Mouse (Mus musculus) liver, embryonic 13.5 days (tissue): ENCODE data around the gene Eif2ak3. TPM values are rescaled to one million over a fixed set of nuclear protein-coding genes. Genes with fewer than 3 reads are reported as not detected.
A peak's percentile ranks its signal among the peaks of the same experiment; 100 is the strongest.

Source experiments
- ATAC-seq: fragments of 200-750 bp; cut with Nextera tagmentation; 2 replicates; pipeline ENCODE4 v1.8.0; 2017; ENCODE audit warnings: low read depth, mild to moderate bottlenecking, moderate number of reproducible peaks, moderate library complexity
- DNase-seq: peaks from one replicate; pipeline ENCODE4 v3.0.0; 2022
- H3K27ac ChIP-seq: fragments of 300-500 bp; sonication (generic); 2 replicates; pipeline ENCODE4 v1.5.1; 2015; ENCODE audit warnings: moderate library complexity, mild to moderate bottlenecking, inconsistent platforms
- H3K27me3 ChIP-seq: fragments of 300-500 bp; sonication (generic); 2 replicates; pipeline ENCODE4 v1.6.1; 2015; ENCODE audit warnings: mild to moderate bottlenecking, inconsistent platforms
- H3K36me3 ChIP-seq: fragments of 300-500 bp; sonication (generic); 2 replicates; pipeline ENCODE4 v1.6.1; 2015; ENCODE audit warnings: mild to moderate bottlenecking, inconsistent platforms
- H3K4me1 ChIP-seq: fragments of 300-500 bp; sonication (generic); replicated peaks from 2 replicates; pipeline ENCODE4 v1.6.1; 2015; ENCODE audit warnings: inconsistent platforms
- H3K4me2 ChIP-seq: fragments of 300-500 bp; sonication (generic); 2 replicates; pipeline ENCODE4 v1.6.1; 2015; ENCODE audit warnings: inconsistent platforms, mild to moderate bottlenecking, moderate library complexity
- H3K4me3 ChIP-seq: fragments of 300-500 bp; sonication (generic); replicated peaks from 2 replicates; pipeline ENCODE4 v1.5.1; 2015; ENCODE audit warnings: mild to moderate bottlenecking, inconsistent platforms
- H3K9ac ChIP-seq: fragments of 300-500 bp; sonication (generic); 2 replicates; pipeline ENCODE4 v1.6.1; 2015; ENCODE audit warnings: mild to moderate bottlenecking, inconsistent platforms
- H3K9me3 ChIP-seq: fragments of 300-500 bp; sonication (generic); replicated peaks from 2 replicates; pipeline ENCODE4 v1.6.1; 2016; ENCODE audit warnings: inconsistent platforms
- WGBS: fragments of 180-500 bp; shearing (Covaris S2); methylation state at CpG from one replicate; pipeline ENCODE4 v1.1.7; 2015; ENCODE audit not compliant: insufficient replicate concordance; 5-methylcytosine and 5-hydroxymethylcytosine counted together
- polyA plus RNA-seq: library from polyadenylated mRNA; unstranded; fragments of >200 nt; fragmentation: Nextera tagmentation; extraction: Ambion mirVana; gene quantifications from 2 replicates; pipeline ENCODE4 v1.2.1, GENCODE M21; 2015

Eif2ak3 gene
- polyA plus RNA-seq, 1 experiment from 2014 or later: 3.5 TPM

DNA sequence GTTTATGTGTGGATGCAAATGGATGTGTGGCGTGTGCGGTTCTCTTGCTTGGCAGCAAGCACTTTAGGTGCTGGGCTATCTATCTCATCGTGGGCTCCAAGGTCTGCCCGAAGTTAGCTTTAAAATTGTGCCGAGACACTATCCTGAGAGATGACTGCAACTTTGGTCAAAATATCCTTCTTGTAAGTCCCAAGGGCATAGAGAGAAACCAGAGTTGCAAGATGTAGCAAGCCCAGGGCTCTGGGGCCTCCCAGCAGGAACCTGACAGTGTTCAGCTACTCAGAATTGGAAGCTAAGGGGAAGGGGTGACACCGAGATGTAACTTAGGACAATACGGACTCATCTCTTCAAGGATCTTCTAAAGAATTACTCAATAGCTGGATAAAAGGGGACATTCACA is 65.3 kb downstream of the Eif2ak3 start:
- H3K9ac ChIP-seq: no peak overlapping the region
- H3K4me3 ChIP-seq: no peak overlapping the region
- no peak overlapping the region for H3K4me2 ChIP-seq
- peaks cover 12% of the 10 kb centered on the region for H3K36me3 ChIP-seq
- peaks cover 5% of the 10 kb centered on the region for H3K4me1 ChIP-seq
- H3K27ac ChIP-seq: no peak overlapping the region
- no peaks in the 10 kb centered on the region for H3K9me3 ChIP-seq
- ATAC-seq (no peak), DNase-seq (no peak)
- WGBS: 71% methylated on average over 7 of the region's 7 CpGs
- H3K27me3 ChIP-seq: peaks cover 47% of the 10 kb centered on the region

DNA sequence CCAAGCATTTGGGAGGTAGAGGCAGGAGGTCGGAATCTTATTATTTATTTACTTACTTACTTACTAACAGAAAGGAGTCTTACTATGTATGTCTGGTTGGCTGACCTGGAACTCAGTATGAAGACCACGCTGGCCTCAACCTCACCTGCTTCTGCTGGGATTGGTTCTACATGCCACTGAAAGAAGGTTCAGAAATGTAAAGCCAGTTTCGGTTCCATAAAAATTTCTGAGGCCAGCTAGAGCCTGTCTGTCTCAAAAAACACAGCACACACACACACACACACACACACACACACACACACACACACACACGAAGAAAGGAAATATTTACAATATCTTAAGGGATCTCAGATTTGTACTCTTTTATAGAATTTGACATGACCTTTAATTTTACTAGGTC is 66.0 kb downstream of the Eif2ak3 start:
- H3K36me3 ChIP-seq: peaks cover 10% of the 10 kb centered on the region
- no peak overlapping the region for H3K4me2 ChIP-seq
- H3K27ac ChIP-seq: no peak overlapping the region
- peaks cover 4% of the 10 kb centered on the region; the same call in 1 of the 2 replicates for H3K4me1 ChIP-seq
- H3K9me3 ChIP-seq: no peaks in the 10 kb centered on the region
- WGBS: 50% methylated on average over 4 of the region's 4 CpGs
- H3K4me3 ChIP-seq: no peak overlapping the region
- ATAC-seq (no peak), DNase-seq (no peak)
- peaks cover 47% of the 10 kb centered on the region for H3K27me3 ChIP-seq
- H3K9ac ChIP-seq: no peak overlapping the region

DNA sequence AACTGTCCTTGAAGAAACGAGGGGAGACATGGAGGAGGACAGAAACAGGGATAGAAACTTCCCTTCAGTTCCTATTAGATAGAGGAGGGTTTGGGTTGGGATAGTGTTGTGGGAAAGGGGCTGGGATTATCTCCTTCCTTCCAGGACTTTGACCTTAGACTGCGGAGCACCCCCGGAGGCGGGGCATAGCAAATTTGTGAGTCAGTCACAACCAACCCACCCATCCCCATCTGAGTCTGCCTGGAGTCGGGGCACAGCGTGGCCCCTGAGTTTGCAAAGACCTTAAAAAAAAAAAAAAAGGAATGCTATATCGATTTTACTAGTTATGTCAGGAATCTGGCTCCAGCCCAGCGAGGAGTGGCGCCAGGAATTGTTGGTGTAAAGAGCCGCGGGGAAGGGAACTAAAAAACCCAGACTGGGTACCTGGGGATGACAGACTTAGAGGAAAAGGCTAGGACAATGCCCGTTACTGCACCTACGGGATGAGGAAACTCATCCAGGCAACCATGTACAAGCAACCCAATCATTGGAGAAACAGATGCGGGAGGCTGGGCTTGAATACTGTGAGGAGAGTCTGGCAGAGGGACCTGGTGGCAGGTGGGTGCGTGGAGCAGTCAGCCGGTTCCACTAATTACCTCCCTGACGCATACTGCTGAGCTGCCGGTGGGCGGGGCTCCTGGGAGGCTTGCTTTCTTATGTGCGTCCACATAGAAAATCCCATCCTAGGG is 67.5 kb downstream of the Eif2ak3 start:
- no peak for DNase-seq
- Histone ChIP-seq H3K27ac (no peak overlapping the region), H3K9ac (no peak overlapping the region), H3K4me1 (no peaks in the 10 kb centered on the region), H3K36me3 (no peaks in the 10 kb centered on the region), H3K4me3 (no peak overlapping the region; the same call in 1 of the 2 replicates), H3K9me3 (no peaks in the 10 kb centered on the region), H3K27me3 (peaks cover 47% of the 10 kb centered on the region), H3K4me2 (peak overlapping the region; percentile 48)
- 16% methylated on average over 20 of the region's 20 CpGs for WGBS
- ATAC-seq: 0 out of 2 replicates have a peak, but pooled peaks have one; percentile 18

DNA sequence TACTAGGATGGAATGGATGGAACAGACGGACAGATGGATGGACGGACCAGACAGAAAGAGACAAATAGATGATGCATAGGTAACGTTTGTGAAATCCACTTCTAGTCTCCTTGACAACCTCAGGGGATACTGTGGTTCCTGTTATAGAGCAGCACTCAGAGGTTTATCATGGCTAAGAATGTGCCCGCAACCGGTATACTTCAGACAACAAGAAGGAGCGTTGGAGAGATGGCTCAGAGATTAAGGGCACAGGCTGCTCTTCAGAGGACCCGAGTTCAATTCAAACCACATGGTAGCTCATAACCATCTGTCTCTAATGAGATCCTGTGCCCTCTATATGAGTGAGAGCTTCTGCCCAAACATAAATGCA is 68.1 kb downstream of the Eif2ak3 start:
- H3K4me3 ChIP-seq: no peak overlapping the region
- ATAC-seq (no peak), DNase-seq (no peak)
- no peak overlapping the region for H3K9ac ChIP-seq
- no peaks in the 10 kb centered on the region for H3K36me3 ChIP-seq
- H3K4me2 ChIP-seq: no peak overlapping the region
- H3K27me3 ChIP-seq: peaks cover 47% of the 10 kb centered on the region
- H3K27ac ChIP-seq: no peak overlapping the region
- WGBS: 56% methylated on average over 7 of the region's 7 CpGs
- no peaks in the 10 kb centered on the region for H3K9me3 ChIP-seq
- H3K4me1 ChIP-seq: no peaks in the 10 kb centered on the region

DNA sequence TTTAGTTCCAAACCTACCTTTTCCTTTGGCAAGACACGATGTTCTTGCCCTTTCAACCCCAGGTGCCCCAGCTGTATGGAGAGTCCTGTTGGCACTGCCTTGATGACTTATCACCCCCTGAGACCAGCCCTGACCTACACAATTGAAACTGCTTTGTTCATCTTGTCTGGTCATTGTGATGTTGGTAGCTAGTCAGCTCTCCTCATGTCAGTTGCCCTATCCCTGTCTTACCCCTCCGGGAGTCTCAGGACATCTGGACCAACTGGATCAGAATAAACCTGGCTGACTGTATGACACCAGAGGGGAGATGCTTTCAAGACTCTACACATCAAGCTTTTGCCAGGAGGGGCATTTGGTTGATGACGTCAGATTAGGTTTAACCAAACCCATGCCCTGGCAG is 74.5 kb downstream of the Eif2ak3 start, which contains the start of gene Tex37:
TSS of gene Tex37 (minus strand) at position 101 of the 400 bp plus-strand sequence.
- no peaks in the 10 kb centered on the region for H3K9me3 ChIP-seq
- H3K4me2 ChIP-seq: no peak within 1 kb of the TSS
- 65% methylated on average over 3 of the region's 3 CpGs for WGBS
- H3K4me3 ChIP-seq: no peak within 1 kb of the TSS
- no peaks in the 10 kb centered on the region for H3K36me3 ChIP-seq
- H3K27ac ChIP-seq: no peak within 1 kb of the TSS
- peaks cover 7% of the 10 kb centered on the region; the same call in 1 of the 2 replicates for H3K4me1 ChIP-seq
- H3K27me3 ChIP-seq: peaks cover 26% of the 10 kb centered on the region
- ATAC-seq (no peak), DNase-seq (no peak)
- no peak within 1 kb of the TSS for H3K9ac ChIP-seq

DNA sequence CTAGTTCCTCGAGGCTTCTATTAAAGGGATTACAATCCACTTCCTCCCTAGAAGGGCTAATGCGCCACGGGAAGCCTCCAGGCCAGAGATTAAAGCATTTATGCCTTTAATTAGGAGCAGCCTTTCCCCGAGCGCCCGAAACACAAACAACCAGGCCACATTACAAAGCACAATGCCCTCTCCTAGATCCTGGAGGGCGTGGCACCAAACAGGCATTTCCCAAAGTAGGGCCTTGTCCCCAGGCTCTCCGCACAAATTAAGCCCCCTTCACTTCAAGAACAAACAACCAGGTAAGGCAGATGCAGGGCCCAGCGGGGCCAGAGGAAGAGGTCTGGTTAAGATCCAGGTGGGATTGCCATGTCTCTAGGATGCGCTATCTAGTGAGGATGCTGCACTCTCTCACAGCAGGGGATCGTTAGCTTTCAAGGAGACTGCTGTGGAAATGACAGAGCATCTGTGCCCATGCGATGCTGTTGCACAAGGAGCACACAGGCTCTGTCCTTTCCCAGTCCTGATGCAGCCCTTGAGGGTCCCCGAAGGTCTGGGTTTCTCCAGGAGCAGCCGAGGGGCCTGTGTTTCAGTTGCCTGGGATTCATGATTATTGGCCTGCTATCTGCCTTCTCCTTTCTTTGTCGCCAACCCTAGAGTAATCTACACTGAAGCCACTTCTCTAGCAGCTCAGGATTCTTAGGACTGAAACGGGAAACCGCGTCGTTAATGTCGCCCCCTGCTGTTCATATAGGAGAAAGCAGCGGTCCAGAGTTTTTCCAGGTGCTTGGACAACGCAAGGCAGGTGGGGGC is 77.2 kb downstream of the Eif2ak3 start:
- H3K4me1 ChIP-seq: peaks cover 7% of the 10 kb centered on the region; the same call in 1 of the 2 replicates
- DNase-seq: peak; percentile 9
- H3K9me3 ChIP-seq: no peaks in the 10 kb centered on the region
- no peaks in the 10 kb centered on the region for H3K36me3 ChIP-seq
- H3K9ac ChIP-seq: no peak overlapping the region
- H3K27ac ChIP-seq: no peak overlapping the region
- 16% methylated on average over 22 of the region's 22 CpGs for WGBS
- peak overlapping the region; percentile 22 for H3K4me2 ChIP-seq
- peaks cover 25% of the 10 kb centered on the region for H3K27me3 ChIP-seq
- ATAC-seq: no peak
- H3K4me3 ChIP-seq: no peak overlapping the region

DNA sequence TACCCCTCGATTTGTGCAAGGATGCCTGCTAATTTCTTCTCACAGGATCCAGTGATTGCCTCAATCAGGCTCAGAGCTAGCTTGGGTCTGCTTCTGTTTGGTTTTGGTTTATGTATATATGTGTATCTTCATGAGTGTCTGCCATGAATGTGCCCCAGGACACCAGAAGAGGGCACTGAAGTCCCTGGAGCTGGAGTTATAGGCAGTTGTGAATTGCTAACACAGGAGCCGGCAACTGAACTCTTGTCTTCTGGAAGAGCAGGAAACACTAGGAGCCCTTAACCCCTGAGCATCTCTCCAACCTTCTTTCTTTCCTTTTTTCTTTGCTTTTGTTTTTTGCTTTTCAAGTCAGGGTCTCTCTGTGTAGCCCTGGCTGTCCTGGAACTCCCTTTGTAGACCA is 87.5 kb downstream of the Eif2ak3 start:
- Histone ChIP-seq H3K36me3 (no peaks in the 10 kb centered on the region), H3K4me1 (no peaks in the 10 kb centered on the region), H3K4me2 (no peak overlapping the region), H3K4me3 (no peak overlapping the region), H3K9ac (no peak overlapping the region), H3K9me3 (no peaks in the 10 kb centered on the region), H3K27me3 (no peaks in the 10 kb centered on the region), H3K27ac (no peak overlapping the region)
- WGBS: 70% methylated on average over 2 of the region's 2 CpGs
- DNase-seq (no peak), ATAC-seq (no peak)

DNA sequence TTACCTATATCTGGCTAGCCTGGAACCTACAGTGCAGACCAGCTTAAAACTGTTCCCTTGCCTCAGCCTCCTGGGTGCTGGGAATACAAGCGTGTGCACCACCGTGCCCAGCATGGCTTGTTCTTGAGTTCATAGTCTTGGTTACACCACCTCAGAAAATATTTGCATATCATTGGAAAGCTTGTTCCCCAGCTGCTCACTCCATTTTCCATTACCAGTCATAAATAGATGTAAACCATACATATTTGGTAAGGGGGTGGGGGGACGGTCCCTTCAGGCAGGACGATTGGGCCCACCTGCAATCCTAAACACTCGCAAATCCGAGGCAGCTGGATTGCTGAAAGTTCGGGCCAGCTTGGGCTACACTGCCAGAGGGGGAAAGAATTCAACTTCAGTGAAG is 109.0 kb downstream of the Eif2ak3 start:
- no peak for DNase-seq
- 58% methylated on average over 7 of the region's 7 CpGs for WGBS
- peaks cover 4% of the 10 kb centered on the region; the same call in 1 of the 2 replicates for H3K4me1 ChIP-seq
- no peaks in the 10 kb centered on the region for H3K9me3 ChIP-seq
- no peak overlapping the region for H3K4me2 ChIP-seq
- no peak overlapping the region for H3K4me3 ChIP-seq
- H3K27ac ChIP-seq: no peak overlapping the region
- no peaks in the 10 kb centered on the region for H3K36me3 ChIP-seq
- ATAC-seq: no peak
- H3K27me3 ChIP-seq: peaks cover 75% of the 10 kb centered on the region
- no peak overlapping the region for H3K9ac ChIP-seq

DNA sequence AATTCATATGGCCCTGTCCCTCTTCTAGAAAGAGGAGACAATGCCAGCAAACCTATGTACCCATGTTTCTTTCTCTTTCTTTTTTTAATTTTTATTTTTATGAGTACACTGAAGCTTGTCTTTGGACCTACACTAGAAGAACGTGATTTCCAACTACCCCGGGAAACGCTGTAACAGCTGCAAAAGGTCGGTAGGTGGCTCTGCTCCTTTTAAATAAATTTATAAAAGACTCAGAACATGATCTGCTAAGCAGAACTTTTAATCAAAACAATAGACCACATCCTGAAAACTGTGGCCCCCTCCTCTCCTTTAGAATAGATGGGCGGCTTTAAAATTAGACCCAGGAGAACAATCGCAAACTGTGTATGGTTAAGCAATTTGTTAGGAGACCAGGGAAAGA is 109.7 kb downstream of the Eif2ak3 start:
- 12% methylated on average over 6 of the region's 6 CpGs for WGBS
- no peak overlapping the region for H3K4me2 ChIP-seq
- DNase-seq: no peak

More for the DNA sequence above, 109.7 kb downstream of the Eif2ak3 start:
- no peak overlapping the region for H3K4me3 ChIP-seq
- no peak for ATAC-seq
- H3K9ac ChIP-seq: no peak overlapping the region
- no peak overlapping the region for H3K27ac ChIP-seq
- H3K9me3 ChIP-seq: no peaks in the 10 kb centered on the region
- no peaks in the 10 kb centered on the region for H3K36me3 ChIP-seq
- H3K4me1 ChIP-seq: peaks cover 4% of the 10 kb centered on the region; the same call in 1 of the 2 replicates
- peaks cover 82% of the 10 kb centered on the region for H3K27me3 ChIP-seq
